Mouse (Mus musculus) limb, embryonic 13.5 days (tissue): Measurements from ENCODE around the gene Vwa8. TPM values are rescaled to one million over a fixed set of nuclear protein-coding genes. Genes with fewer than 3 reads are reported as not detected.

Experiments used
- ATAC-seq: fragments of 200-750 bp; cut with Nextera tagmentation; 2 replicates; pipeline ENCODE4 v1.8.0; 2017; ENCODE audit warnings: low read depth, moderate number of reproducible peaks, moderate TSS enrichment; ENCODE audit not compliant: low FRiP score
- H3K27ac ChIP-seq: fragments of 300-500 bp; sonication (generic); 2 replicates; pipeline ENCODE4 v1.5.1; 2015; ENCODE audit warnings: inconsistent platforms, mild to moderate bottlenecking, moderate library complexity
- H3K27me3 ChIP-seq: fragments of 300-500 bp; sonication (generic); 2 replicates; pipeline ENCODE4 v1.6.1; 2015; ENCODE audit warnings: mild to moderate bottlenecking, inconsistent platforms
- H3K36me3 ChIP-seq: fragments of 300-500 bp; sonication (generic); 2 replicates; pipeline ENCODE4 v1.6.1; 2015; ENCODE audit warnings: inconsistent platforms, mild to moderate bottlenecking, moderate library complexity
- H3K4me1 ChIP-seq: fragments of 300-500 bp; sonication (generic); 2 replicates; pipeline ENCODE4 v1.6.1; 2015; ENCODE audit warnings: inconsistent platforms
- H3K4me2 ChIP-seq: fragments of 300-500 bp; sonication (generic); replicated peaks from 2 replicates; pipeline ENCODE4 v1.6.1; 2015; ENCODE audit warnings: inconsistent platforms, mild to moderate bottlenecking, moderate library complexity
- H3K4me3 ChIP-seq: fragments of 300-500 bp; sonication (generic); 2 replicates; pipeline ENCODE4 v1.5.1; 2015; ENCODE audit warnings: moderate library complexity, mild to moderate bottlenecking, inconsistent platforms
- H3K9ac ChIP-seq: fragments of 300-500 bp; sonication (generic); 2 replicates; pipeline ENCODE4 v1.6.1; 2015; ENCODE audit warnings: mild to moderate bottlenecking, inconsistent platforms
- H3K9me3 ChIP-seq: fragments of 300-500 bp; sonication (generic); 2 replicates; pipeline ENCODE4 v1.6.1; 2016; ENCODE audit warnings: inconsistent platforms
- WGBS: fragments of 180-500 bp; shearing (Covaris S2); methylation state at CpG from one replicate; pipeline ENCODE4 v1.1.7; 2015; 5-methylcytosine and 5-hydroxymethylcytosine counted together
- polyA plus RNA-seq: library from polyadenylated mRNA; unstranded; fragments of >200 nt; fragmentation: Nextera tagmentation; extraction: Ambion mirVana; gene quantifications from 2 replicates; pipeline ENCODE4 v1.2.1, GENCODE M21; 2015

Vwa8 gene
- polyA plus RNA-seq, 1 experiment from 2014 or later, result 11.2 TPM

DNA sequence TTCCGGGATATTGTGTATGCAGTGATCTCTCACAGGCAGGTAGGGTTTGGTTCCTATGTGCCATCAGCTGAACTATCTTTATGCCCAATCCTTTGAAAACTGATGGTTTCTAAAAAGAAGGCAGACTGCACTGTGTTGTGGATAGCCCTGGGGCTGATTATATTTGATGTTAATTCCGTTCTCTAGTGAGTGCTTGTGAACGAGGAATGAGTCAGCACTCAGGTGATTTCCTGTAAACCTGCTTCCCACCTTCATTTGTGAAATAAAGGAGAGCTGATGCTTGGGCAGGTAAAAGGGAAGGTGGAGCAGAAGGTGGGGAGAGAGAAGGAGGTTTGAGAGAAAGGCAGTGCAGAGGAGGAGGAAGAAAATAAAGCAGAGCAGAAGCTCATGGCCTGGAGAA, 261.2 kb downstream of the Vwa8 start:
- Histone ChIP-seq H3K4me3 (no peak overlapping the region), H3K27ac (no peak overlapping the region), H3K9ac (no peak overlapping the region), H3K9me3 (no peaks in the 10 kb centered on the region), H3K36me3 (no peaks in the 10 kb centered on the region), H3K4me1 (peaks cover 5% of the 10 kb centered on the region; the same call in 1 of the 2 replicates), H3K27me3 (no peaks in the 10 kb centered on the region), H3K4me2 (no peak overlapping the region)
- 58% methylated on average over 3 of the region's 3 CpGs for WGBS
- ATAC-seq, result no peak

DNA sequence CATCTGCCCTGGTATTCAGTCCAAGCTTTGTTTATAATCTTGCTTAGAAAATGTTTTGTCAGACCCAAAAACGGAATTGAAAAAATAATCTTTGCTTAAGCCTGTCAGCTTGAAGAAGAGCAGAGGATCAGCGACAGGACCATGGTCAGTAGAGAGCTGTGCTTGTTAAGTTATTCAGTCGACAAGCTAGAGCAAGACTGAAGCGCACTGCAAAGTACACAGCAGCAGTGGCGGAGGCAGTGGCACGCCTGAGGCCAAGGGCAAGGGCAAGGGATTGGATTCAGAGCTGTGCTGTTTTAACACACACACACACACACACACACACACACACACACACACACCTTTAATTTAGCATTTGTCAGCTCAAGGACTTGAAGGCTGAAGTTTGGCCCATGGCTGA, 263.2 kb downstream of the Vwa8 start:
- 80% methylated on average over 6 of the region's 6 CpGs for WGBS
- H3K27me3 ChIP-seq, result no peaks in the 10 kb centered on the region

DNA sequence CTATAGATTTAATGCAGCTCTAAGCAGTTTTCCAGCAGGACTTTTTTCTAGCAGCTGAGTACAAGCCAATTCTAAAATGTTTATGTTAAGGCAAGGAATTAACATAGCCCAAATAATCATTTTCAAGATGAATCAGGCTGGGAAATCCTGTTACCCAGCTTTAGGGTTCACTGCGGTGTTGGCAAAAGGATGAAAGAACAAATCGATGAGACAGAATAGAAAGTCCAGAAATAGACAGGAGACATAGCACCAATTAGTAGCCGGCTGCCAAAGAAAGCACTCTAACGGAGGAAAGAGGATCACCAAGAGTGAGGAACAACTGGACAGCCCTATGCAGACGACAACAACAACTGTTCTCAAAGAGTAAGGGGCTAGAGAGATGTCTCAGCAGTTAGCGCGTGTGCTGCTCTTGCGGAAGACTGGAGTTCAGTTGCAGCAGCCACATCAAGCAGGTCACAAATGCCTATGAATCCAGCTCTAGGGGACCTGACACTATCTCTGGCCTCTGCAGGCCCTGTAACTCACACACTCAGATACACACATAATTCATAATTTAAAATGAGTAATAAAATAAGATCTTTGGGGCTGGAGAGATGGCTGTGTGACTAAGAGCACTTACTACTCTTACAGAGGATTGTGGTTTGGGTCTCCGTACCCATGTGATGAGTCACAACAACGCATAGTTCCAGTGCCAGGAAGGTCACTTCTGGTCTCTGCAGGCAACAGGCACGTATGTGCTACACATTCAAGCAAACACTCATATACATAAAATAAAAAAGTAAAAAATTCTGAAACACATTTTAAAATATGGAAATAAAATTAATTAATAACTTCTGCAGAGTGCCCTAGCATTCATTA, 265.9 kb downstream of the Vwa8 start:
- Histone ChIP-seq H3K36me3 (no peaks in the 10 kb centered on the region), H3K9me3 (no peaks in the 10 kb centered on the region), H3K27ac (no peak overlapping the region), H3K27me3 (no peaks in the 10 kb centered on the region), H3K4me2 (no peak overlapping the region), H3K9ac (no peak overlapping the region), H3K4me3 (no peak overlapping the region), H3K4me1 (peaks cover 5% of the 10 kb centered on the region; the same call in 1 of the 2 replicates)
- 87% methylated on average over 11 of the region's 11 CpGs for WGBS
- ATAC-seq, result no peak

More for the DNA sequence above, 263.2 kb downstream of the Vwa8 start:
- no peak overlapping the region for H3K9ac ChIP-seq
- H3K4me2 ChIP-seq, result no peak overlapping the region
- no peaks in the 10 kb centered on the region for H3K9me3 ChIP-seq
- H3K4me1 ChIP-seq, result peaks cover 5% of the 10 kb centered on the region; the same call in 1 of the 2 replicates
- no peak overlapping the region for H3K27ac ChIP-seq
- H3K4me3 ChIP-seq, result no peak overlapping the region
- no peaks in the 10 kb centered on the region for H3K36me3 ChIP-seq
- no peak for ATAC-seq

DNA sequence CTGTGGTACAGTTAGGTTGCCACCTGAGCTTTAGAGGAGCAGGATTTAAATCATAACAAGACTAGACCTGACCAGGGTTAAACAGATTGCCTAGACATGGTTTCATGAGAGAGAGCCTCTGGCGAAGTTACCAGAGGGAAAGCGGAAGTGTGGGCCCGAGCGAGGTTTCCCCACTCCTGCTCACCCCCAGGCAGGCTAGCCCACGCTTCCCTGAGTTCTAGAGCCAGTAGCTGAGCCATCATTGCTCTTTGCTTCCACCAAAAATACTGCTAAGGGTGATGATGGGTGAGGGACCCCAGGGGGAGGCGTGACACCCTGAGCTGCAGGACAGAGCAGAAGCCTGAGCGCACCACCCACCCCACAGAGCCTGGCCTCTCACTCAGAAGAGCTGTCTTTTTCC, 269.6 kb downstream of the Vwa8 start:
- 89% methylated on average over 7 of the region's 7 CpGs for WGBS
- no peak overlapping the region for H3K4me2 ChIP-seq

DNA sequence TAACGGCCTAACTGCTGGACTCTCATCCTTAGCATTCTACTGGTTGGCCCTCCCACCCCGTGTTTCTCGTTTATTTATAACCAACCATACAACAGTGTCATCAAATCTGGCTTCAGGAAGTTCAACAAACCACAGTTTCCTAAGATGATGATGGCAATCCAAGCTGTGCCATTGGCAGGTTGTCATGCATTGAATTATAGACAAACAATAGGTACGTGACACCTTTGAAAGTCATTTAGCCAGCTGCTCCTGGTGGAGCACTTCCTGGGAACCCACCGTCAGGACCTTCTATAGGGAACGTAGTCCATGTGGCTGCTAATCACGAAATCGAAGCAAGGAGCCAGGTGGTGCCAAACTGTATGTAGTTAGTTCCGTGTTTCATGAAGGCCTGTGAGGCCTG, 270.5 kb downstream of the Vwa8 start:
- Histone ChIP-seq H3K4me3 (no peak overlapping the region), H3K36me3 (no peaks in the 10 kb centered on the region), H3K9ac (no peak overlapping the region), H3K4me2 (no peak overlapping the region), H3K27ac (no peak overlapping the region), H3K27me3 (no peaks in the 10 kb centered on the region), H3K4me1 (no peaks in the 10 kb centered on the region), H3K9me3 (no peaks in the 10 kb centered on the region)
- no peak for ATAC-seq
- 83% methylated on average over 9 of the region's 9 CpGs for WGBS

More for the DNA sequence above, 269.6 kb downstream of the Vwa8 start:
- Histone ChIP-seq H3K9me3 (no peaks in the 10 kb centered on the region), H3K27ac (no peak overlapping the region), H3K4me3 (no peak overlapping the region), H3K27me3 (no peaks in the 10 kb centered on the region), H3K36me3 (no peaks in the 10 kb centered on the region), H3K9ac (no peak overlapping the region), H3K4me1 (peaks cover 5% of the 10 kb centered on the region; the same call in 1 of the 2 replicates)
- no peak for ATAC-seq

DNA sequence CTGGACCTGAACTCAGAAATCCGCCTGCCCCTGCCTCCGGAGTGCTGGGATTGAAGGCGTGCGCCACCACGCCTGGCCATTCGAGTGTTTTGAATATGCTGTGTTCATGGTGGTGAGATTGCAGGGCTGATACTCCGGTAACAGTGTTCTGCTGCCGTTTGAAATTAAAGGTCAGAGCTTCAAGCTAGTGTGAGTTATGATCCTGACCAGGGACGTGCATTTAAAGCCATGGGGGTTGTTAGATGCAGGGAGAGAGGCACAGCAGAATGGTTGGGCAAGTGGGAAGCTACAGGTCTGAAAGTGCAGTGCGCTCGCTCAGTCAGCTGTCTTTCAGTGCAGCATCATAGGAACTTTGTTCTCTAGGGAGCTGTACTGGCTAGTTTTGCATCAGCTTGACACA, 271.8 kb downstream of the Vwa8 start:
- Histone ChIP-seq H3K27me3 (no peaks in the 10 kb centered on the region), H3K4me1 (0 out of 2 replicates have a peak, but pooled peaks cover 6% of the 10 kb centered on the region), H3K9ac (no peak overlapping the region), H3K36me3 (no peaks in the 10 kb centered on the region), H3K4me2 (no peak overlapping the region), H3K27ac (no peak overlapping the region), H3K4me3 (no peak overlapping the region), H3K9me3 (no peaks in the 10 kb centered on the region)
- WGBS, result 79% methylated on average over 11 of the region's 11 CpGs
- ATAC-seq, result no peak

DNA sequence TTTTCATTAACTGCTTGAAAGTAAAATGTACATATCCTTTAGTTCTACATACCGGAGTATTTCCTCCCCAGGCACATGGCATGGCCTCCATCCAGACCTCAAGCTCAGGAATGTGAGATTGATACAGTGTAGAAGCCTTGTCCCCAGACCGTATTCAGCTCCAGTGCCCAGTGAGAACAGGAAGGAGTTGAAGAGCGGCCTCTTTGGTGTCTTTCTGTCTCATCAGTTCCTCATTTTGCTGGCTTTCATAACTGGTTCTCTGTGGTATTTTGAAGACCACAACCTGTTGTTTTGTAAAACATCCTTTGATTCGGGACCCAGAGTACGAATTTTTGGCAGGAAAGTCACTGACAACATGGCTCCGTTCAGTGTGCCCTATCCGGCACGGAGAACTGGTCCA, 274.6 kb downstream of the Vwa8 start:
- H3K4me3 ChIP-seq, result no peak overlapping the region
- H3K36me3 ChIP-seq, result no peaks in the 10 kb centered on the region
- no peaks in the 10 kb centered on the region for H3K9me3 ChIP-seq
- WGBS, result 82% methylated on average over 8 of the region's 8 CpGs
- H3K27ac ChIP-seq, result no peak overlapping the region
- H3K4me2 ChIP-seq, result no peak overlapping the region
- H3K4me1 ChIP-seq, result 0 out of 2 replicates have a peak, but pooled peaks cover 6% of the 10 kb centered on the region
- no peaks in the 10 kb centered on the region for H3K27me3 ChIP-seq
- ATAC-seq, result no peak
- H3K9ac ChIP-seq, result no peak overlapping the region

DNA sequence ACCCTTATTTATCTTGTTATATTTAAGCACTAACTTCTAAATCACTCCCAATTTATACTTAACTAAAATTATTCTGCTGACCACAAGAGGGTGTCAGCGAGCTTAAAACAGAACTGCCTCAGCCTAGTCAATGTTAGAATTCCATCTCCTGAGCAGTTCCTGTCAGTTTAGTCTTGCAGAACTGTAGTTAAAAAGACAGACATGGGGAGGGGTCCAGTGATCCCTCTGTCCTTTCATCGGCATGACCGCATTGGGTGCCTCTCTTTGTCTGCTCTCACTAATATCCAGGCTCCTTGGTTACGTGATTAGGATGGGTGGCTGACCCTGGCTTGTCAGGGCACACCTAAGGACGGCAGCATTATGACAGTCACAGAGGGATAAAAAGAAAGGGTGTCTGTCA, 275.8 kb downstream of the Vwa8 start:
- no peak overlapping the region for H3K27ac ChIP-seq
- no peak overlapping the region for H3K9ac ChIP-seq
- no peak overlapping the region for H3K4me2 ChIP-seq
- H3K4me3 ChIP-seq, result no peak overlapping the region
- 0 out of 2 replicates have a peak, but pooled peaks cover 6% of the 10 kb centered on the region for H3K4me1 ChIP-seq
- H3K27me3 ChIP-seq, result no peaks in the 10 kb centered on the region
- 51% methylated on average over 5 of the region's 5 CpGs for WGBS
- peak; percentile 57; the same call in 1 of the 2 replicates for ATAC-seq
- no peaks in the 10 kb centered on the region for H3K9me3 ChIP-seq
- no peaks in the 10 kb centered on the region for H3K36me3 ChIP-seq

DNA sequence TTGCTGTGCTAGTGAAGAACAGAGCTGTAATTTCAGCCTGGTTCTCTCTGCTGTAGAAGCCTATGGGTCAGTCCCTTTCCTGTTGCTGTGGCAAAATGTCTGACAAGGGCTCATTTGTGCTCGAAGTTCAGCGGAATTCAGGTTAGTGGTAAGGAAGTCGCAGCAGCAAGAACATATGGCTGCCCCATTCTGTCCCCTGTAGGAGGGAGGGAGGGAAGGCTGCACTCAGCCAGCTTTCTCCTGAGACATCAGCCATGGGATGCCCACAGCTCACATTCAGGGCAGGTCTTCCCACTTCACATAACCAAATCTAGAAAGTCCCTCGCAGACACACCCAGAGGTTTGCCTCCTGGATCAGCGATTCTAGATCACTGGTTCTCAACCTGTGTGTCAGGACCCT, 277.3 kb downstream of the Vwa8 start:
- H3K4me2 ChIP-seq, result no peak overlapping the region
- no peak overlapping the region for H3K27ac ChIP-seq
- H3K9me3 ChIP-seq, result peaks cover 3% of the 10 kb centered on the region; the same call in 1 of the 2 replicates
- H3K27me3 ChIP-seq, result no peaks in the 10 kb centered on the region
- H3K9ac ChIP-seq, result no peak overlapping the region
- no peak overlapping the region for H3K4me3 ChIP-seq
- 0 out of 2 replicates have a peak, but pooled peaks cover 6% of the 10 kb centered on the region for H3K4me1 ChIP-seq
- ATAC-seq, result no peak
- H3K36me3 ChIP-seq, result peaks cover 3% of the 10 kb centered on the region; the same call in 1 of the 2 replicates
- WGBS, result 69% methylated on average over 5 of the region's 5 CpGs

DNA sequence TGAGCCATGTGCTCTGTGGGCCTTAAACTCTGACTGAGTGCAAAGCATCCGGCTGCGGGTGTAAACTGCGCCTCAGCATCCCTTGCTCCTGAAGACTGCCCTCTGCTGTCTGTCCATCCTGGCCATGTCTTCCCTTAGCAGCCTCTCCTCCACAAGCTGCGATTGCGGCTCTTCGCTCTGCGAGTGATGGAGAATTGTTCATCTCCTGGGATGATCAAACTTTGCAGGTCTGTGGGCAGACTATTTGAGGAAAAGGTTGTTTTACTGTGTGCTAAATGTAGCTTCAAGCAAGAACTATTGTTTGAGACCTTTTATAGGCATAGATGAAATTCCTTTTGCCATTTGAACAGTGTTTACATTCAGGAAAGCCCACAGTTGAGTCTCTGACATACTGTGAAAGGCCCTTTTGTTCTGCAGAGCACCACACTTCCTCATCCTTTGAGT, 286.1 kb downstream of the Vwa8 start:
- Histone ChIP-seq H3K4me1 (peaks cover 44% of the 10 kb centered on the region), H3K4me3 (no peak overlapping the region), H3K4me2 (peak overlapping the region; percentile 23; the same call in 1 of the 2 replicates), H3K36me3 (peaks cover 3% of the 10 kb centered on the region; the same call in 1 of the 2 replicates), H3K27me3 (0 out of 2 replicates have a peak, but pooled peaks cover 4% of the 10 kb centered on the region), H3K9ac (no peak overlapping the region), H3K9me3 (peaks cover 3% of the 10 kb centered on the region; the same call in 1 of the 2 replicates), H3K27ac (peak overlapping the region; percentile 22)
- 17% methylated on average over 7 of the region's 7 CpGs for WGBS
- 0 out of 2 replicates have a peak, but pooled peaks have one; percentile 48 for ATAC-seq

DNA sequence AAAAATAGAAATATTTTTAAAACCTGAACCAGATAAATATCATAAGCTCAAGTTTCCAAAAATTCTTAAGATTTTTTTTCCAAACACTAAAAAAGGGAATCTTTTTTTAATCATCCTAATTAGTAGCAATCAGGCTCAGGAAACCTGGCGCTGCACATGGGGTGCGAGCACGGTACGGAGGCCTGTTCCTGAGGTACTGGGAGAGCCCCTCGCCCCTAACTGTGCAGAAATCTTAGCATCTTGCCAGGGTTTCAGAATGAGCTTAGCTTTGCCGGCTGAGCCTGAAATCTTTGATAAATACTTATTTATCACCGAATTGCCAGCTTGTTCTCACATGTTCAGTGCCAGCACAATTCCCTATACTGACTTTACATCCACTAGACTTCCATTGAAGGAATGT, 286.6 kb downstream of the Vwa8 start:
- H3K4me3 ChIP-seq, result no peak overlapping the region
- H3K4me1 ChIP-seq, result peaks cover 49% of the 10 kb centered on the region
- peaks cover 3% of the 10 kb centered on the region; the same call in 1 of the 2 replicates for H3K9me3 ChIP-seq
- ATAC-seq, result no peak
- no peak overlapping the region for H3K9ac ChIP-seq
- WGBS, result 55% methylated on average over 7 of the region's 7 CpGs
- no peak overlapping the region for H3K4me2 ChIP-seq
- peak overlapping the region; percentile 40; the same call in 1 of the 2 replicates for H3K27ac ChIP-seq
- peaks cover 3% of the 10 kb centered on the region; the same call in 1 of the 2 replicates for H3K36me3 ChIP-seq
- H3K27me3 ChIP-seq, result 0 out of 2 replicates have a peak, but pooled peaks cover 4% of the 10 kb centered on the region

DNA sequence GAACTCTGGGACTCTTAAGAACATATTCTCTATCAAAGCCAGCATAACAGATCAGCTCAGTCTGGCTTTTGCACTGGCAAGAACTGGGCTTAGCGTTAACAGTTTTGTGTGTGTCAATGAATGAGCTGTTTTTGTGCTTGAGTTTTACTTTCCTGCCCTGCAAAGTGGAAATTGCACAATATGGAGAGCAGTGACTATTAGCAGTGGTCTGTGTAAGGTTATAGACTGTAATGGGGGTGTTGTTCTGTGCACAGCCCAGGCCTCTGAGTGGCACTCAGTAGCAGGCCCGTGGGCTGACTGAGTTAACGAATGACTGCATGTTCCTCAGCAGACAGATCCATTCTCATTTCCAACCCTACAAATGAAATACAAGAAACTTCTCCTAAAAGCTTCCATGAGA, 287.7 kb downstream of the Vwa8 start:
- H3K4me3 ChIP-seq, result no peak overlapping the region
- no peak for ATAC-seq
- H3K9me3 ChIP-seq, result no peaks in the 10 kb centered on the region
- no peaks in the 10 kb centered on the region for H3K36me3 ChIP-seq
- H3K4me1 ChIP-seq, result peaks cover 61% of the 10 kb centered on the region
- H3K27me3 ChIP-seq, result 0 out of 2 replicates have a peak, but pooled peaks cover 4% of the 10 kb centered on the region
- H3K4me2 ChIP-seq, result no peak overlapping the region
- H3K9ac ChIP-seq, result no peak overlapping the region
- 53% methylated on average over 3 of the region's 3 CpGs for WGBS
- H3K27ac ChIP-seq, result no peak overlapping the region
